Mouse (Mus musculus) layer of hippocampus, adult 9-10 months (tissue): ENCODE data around the gene Pwp2.
"Not testable (repeated sequence)": the region's sequence is repeated elsewhere in the genome, so short reads cannot be mapped to it uniquely, and the experiment has no call there.

Experiments
- DNase-seq: peaks from one replicate; pipeline ENCODE4 v3.0.0; 2022; ENCODE audit warnings: low spot score

The Pwp2 gene

GRCm38 (mm10) chr10:78140251-78140600 is 44.7 kb downstream of the Pwp2 start:
- no peak for DNase-seq

- DNase-seq: no peak
Observed at GRCm38 (mm10) chr10:78139572-78140250, 45.2 kb downstream of the Pwp2 start.

GRCm38 (mm10) chr10:78138812-78139523 is 46.0 kb downstream of the Pwp2 start:
- DNase-seq: no peak

- DNase-seq: no peak
Observed at GRCm38 (mm10) chr10:78137191-78137590, 47.8 kb downstream of the Pwp2 start.

GRCm38 (mm10) chr10:78135947-78136346 is 49.0 kb downstream of the Pwp2 start:
- DNase-seq: no peak

- no peak for DNase-seq
Observed at GRCm38 (mm10) chr10:78134975-78135798, 49.8 kb downstream of the Pwp2 start.

GRCm38 (mm10) chr10:78134400-78134799 is 50.5 kb downstream of the Pwp2 start:
- DNase-seq: no peak

- DNase-seq: no peak
Observed at GRCm38 (mm10) chr10:78129998-78130397, 55.0 kb downstream of the Pwp2 start.

- DNase-seq: no peak
Observed at GRCm38 (mm10) chr10:78129423-78129822, 55.5 kb downstream of the Pwp2 start.

- DNase-seq: no peak
Observed at GRCm38 (mm10) chr10:78128647-78129046, 56.3 kb downstream of the Pwp2 start.

GRCm38 (mm10) chr10:78127931-78128330 is 57.0 kb downstream of the Pwp2 start:
- DNase-seq: no peak

GRCm38 (mm10) chr10:78127046-78127870 is 57.7 kb downstream of the Pwp2 start:
- DNase-seq: no peak

GRCm38 (mm10) chr10:78126311-78126710 is 58.6 kb downstream of the Pwp2 start:
- no peak for DNase-seq

- not testable (repeated sequence) for DNase-seq
Observed at GRCm38 (mm10) chr10:78125061-78125460, 59.9 kb downstream of the Pwp2 start.

GRCm38 (mm10) chr10:78124137-78124536 is 60.8 kb downstream of the Pwp2 start:
- DNase-seq: not testable (repeated sequence)
